Mouse (Mus musculus) lung, postnatal 4 days (tissue): ENCODE measurements around the gene Naxd.
"Not testable (repeated sequence)": the region's sequence is repeated elsewhere in the genome, so short reads cannot be mapped to it uniquely, and the experiment has no call there.

Source experiments
- DNase-seq, 2 experiments: peaks; one replicate each; pipeline ENCODE4 v3.0.0; 2021

Naxd gene

GRCm38 (mm10) chr8:11475397-11475796 is 21.9 kb upstream of the Naxd start:
- DNase-seq = no peak

- no peak for DNase-seq
Measured at GRCm38 (mm10) chr8:11475876-11476275, 21.4 kb upstream of the Naxd start.

GRCm38 (mm10) chr8:11476338-11477177 is 20.7 kb upstream of the Naxd start:
- DNase-seq = peak; percentile 77 to 86

GRCm38 (mm10) chr8:11477178-11477553 is 20.1 kb upstream of the Naxd start:
- no peak for DNase-seq

GRCm38 (mm10) chr8:11477811-11478761 is 19.2 kb upstream of the Naxd start, which contains the start of gene Rab20:
TSS of gene Rab20 (minus strand) at chr8:11478710.
- peak; percentile 77 to 80 for DNase-seq

GRCm38 (mm10) chr8:11478807-11479527 is 18.3 kb upstream of the Naxd start:
- no peak for DNase-seq

DNA sequence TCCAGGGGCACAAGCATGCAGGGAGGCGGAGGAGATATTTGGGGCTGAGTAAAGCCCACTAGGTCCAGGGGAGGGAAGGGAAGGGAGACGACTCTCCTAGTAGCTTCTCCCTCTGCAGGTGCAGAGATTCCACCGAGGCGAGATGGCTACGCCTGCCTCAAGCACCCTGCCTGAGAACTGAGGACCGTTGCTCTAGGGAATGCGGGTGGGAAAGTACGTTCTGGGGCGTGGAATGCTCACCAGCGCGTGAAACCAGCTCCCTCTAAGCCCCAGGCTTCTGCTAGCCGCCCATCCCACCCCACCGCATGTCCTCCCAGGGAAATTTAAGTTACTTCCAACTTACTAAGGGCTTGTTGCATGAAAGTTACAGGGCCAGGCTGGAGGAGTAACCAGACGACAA is 17.7 kb upstream of the Naxd start:
- DNase-seq = no peak

- DNase-seq = no peak
Measured at GRCm38 (mm10) chr8:11481876-11482275, 15.4 kb upstream of the Naxd start.

DNA sequence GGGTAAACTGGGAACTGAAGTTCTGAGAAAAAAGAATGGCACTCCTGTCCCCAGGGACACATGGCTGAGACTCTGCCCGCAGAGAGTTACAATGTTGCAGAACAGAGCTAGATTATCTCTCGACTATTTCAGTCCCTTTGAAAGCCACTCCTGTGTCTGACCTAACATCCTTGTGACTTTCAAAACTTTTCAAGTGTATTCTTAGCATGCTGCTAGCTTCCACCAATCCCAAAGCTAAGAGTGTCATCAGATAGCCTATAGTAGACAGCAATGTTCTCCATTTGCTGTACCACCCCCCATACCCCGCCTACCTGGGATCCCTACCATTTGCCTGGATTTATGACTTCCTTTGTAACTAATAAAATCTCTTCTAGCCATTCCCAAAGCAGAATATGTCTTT is 14.8 kb upstream of the Naxd start:
- no peak for DNase-seq

GRCm38 (mm10) chr8:11486142-11486541 is 11.2 kb upstream of the Naxd start:
- DNase-seq = peak; percentile 52 to 79

DNA sequence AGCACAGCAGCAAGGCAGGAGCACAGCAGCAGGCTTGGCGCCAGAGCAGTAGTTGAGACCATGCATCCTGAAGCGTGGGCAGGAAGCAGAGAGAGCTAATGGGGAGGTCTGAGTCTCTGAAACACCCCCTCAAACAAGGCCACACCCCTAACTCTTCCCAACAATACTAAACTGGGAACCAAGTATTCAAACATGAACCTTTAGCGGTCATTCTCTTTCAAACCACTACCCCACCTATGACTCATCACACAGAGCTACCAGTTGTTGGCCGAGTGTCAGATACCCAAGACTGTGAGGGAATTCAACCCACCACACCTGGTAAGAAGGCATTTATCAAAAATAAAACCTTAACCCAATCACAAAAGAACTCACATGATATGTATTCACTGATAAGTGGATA is 10.1 kb upstream of the Naxd start:
- no peak for DNase-seq

GRCm38 (mm10) chr8:11492340-11492739 is 5.0 kb upstream of the Naxd start:
- DNase-seq = not testable (repeated sequence)

DNA sequence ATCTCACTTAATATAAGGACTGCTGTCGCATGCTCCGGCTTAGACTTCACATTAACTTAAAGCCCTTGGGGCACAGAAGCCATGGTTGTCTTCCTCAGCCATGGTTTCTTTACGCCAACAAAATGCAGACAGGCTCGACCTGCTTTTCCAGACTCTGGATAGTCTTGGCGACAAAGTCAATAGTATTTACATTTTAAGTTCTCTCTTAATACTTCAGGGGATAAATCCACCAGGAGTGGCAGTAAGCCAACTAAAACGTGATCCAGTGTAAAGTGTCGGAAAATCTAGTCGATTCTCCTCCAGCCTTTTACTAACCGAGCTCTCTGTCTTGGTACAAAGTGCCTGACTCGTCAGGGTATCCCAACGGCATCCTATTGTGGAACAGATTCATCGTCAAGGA is 975 bp downstream of the Naxd start:
- no peak for DNase-seq

- DNase-seq = no peak
Measured at GRCm38 (mm10) chr8:11498786-11499485, 1.6 kb downstream of the Naxd start.

GRCm38 (mm10) chr8:11503476-11504232 is 6.3 kb downstream of the Naxd start:
- DNase-seq = no peak

GRCm38 (mm10) chr8:11506074-11506473 is 8.8 kb downstream of the Naxd start:
- peak in 1 of 2 experiments; percentile 18 for DNase-seq

- peak; percentile 63 to 72 for DNase-seq
Measured at GRCm38 (mm10) chr8:11506802-11507201, 9.5 kb downstream of the Naxd start.

DNA sequence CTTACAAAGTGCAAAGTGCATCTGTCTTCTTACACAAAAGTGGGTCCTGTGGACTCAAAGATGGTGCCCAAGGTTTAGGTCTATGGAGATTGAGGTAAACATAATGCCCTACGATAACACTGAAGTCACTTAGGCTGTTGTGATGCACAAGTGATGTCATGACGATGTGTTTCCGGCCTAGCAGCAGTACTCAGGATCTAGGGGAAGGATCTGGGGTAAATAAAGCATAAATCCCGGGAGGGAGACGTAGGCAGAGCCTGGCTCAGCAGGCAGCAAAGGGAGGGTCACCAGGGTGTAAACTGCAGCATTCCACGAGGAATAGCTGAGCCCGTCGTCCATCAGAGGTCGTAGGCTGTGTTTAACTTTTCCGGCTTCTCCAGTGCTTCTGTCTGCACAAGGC is 11.6 kb downstream of the Naxd start:
- no peak for DNase-seq

- DNase-seq = peak in 1 of 2 experiments; percentile 17
Measured at GRCm38 (mm10) chr8:11510971-11511370, 13.7 kb downstream of the Naxd start.

DNA sequence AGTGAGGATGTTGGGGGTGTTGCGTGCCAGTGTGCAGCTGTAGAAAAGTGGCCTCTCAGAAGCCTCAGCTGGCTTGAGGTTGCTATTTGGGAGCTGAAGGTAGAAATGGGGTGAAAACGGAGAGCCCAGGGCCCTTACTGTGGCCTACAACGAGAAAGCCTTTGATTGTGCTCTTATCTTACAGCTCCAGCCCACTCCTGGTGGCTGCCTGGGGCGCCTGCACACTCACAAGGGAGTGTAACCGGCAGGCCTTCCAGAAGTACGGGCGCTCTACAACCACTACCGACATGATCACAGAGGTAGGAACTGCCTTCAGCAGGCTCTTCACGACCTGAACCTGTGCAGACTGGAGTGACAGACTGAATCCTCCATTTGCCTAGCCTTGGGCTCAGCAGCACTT is 15.4 kb downstream of the Naxd start:
- peak in 1 of 2 experiments; percentile 17 for DNase-seq

DNA sequence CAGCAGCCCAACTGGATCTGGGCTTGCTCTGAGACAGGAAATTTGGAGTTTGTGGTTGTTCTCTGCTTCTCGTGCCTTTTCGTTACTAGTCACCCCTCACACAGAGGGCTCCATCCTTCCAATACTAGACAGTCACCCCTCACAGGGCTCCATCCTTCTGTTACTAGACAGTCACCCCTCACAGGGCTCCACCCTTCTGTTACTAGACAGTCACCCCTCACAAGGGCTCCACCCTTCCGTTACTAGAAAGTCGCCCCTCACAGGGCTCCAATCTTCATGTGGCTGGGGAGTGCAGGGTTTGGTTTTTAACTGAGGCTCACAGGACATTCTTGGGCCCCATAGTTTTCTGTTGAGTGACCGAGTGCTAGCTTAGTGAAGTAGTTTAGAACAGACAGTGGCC is 15.9 kb downstream of the Naxd start:
- no peak for DNase-seq
